Mouse (Mus musculus) myocyte (in vitro differentiated cells): Measurements from ENCODE around the gene Phf13.

ENCODE experiments used
- CEBPB ChIP-seq: IDR thresholded peaks from 2 replicates; pipeline ENCODE4 v1.6.1; 2011; ENCODE audit warnings: mild to moderate bottlenecking, moderate library complexity; ENCODE audit not compliant: poor library complexity, insufficient read depth, severe bottlenecking
- E2F4 ChIP-seq: IDR thresholded peaks from one replicate; pipeline ENCODE4 v1.6.1; 2011; ENCODE audit warnings: mild to moderate bottlenecking, control low read depth, moderate library complexity; ENCODE audit not compliant: insufficient read depth
- MAX ChIP-seq: IDR thresholded peaks from one replicate; pipeline ENCODE4 v1.6.1; 2011; ENCODE audit warnings: low read depth, mild to moderate bottlenecking, control low read depth
- MYOD1 ChIP-seq, 3 experiments: IDR thresholded peaks; one replicate each; pipeline ENCODE4 v1.6.1; 2011; ENCODE audit warnings: control low read depth in 2 of 3, low read depth in 2 of 3, mild to moderate bottlenecking in 2 of 3, moderate library complexity in 1 of 3; ENCODE audit not compliant: insufficient read length in 2 of 3, control insufficient read depth in 1 of 3
- MYOG ChIP-seq, 3 experiments: IDR thresholded peaks; one replicate each; pipeline ENCODE4 v1.6.1; 2011; ENCODE audit warnings: control low read depth in 2 of 3, low read depth in 2 of 3, mild to moderate bottlenecking in 2 of 3; ENCODE audit not compliant: insufficient read length in 2 of 3, control insufficient read depth in 1 of 3, insufficient read depth in 1 of 3
- POLR2A ChIP-seq: IDR thresholded peaks from one replicate; pipeline ENCODE4 v1.6.1; 2011; ENCODE audit warnings: low read depth, mild to moderate bottlenecking, control low read depth, moderate library complexity; ENCODE audit not compliant: insufficient read length
- POLR2AphosphoS2 ChIP-seq: IDR thresholded peaks from one replicate; pipeline ENCODE4 v1.6.1; 2011; ENCODE audit warnings: low read depth, control low read depth; ENCODE audit not compliant: insufficient read length
- SRF ChIP-seq: IDR thresholded peaks from one replicate; pipeline ENCODE4 v1.6.1; 2011; ENCODE audit warnings: low read depth; ENCODE audit not compliant: control insufficient read depth, insufficient read length
- TCF12 ChIP-seq: IDR thresholded peaks from one replicate; pipeline ENCODE4 v1.6.1; 2011; ENCODE audit warnings: mild to moderate bottlenecking, control low read depth; ENCODE audit not compliant: poor library complexity, insufficient read depth, severe bottlenecking
- TCF3 ChIP-seq: IDR thresholded peaks from one replicate; pipeline ENCODE4 v1.6.1; 2011; ENCODE audit warnings: low read depth, control low read depth; ENCODE audit not compliant: insufficient read length
- USF1 ChIP-seq: IDR thresholded peaks from one replicate; pipeline ENCODE4 v1.6.1; 2011; ENCODE audit warnings: low read depth, mild to moderate bottlenecking, control low read depth, moderate library complexity

DNA sequence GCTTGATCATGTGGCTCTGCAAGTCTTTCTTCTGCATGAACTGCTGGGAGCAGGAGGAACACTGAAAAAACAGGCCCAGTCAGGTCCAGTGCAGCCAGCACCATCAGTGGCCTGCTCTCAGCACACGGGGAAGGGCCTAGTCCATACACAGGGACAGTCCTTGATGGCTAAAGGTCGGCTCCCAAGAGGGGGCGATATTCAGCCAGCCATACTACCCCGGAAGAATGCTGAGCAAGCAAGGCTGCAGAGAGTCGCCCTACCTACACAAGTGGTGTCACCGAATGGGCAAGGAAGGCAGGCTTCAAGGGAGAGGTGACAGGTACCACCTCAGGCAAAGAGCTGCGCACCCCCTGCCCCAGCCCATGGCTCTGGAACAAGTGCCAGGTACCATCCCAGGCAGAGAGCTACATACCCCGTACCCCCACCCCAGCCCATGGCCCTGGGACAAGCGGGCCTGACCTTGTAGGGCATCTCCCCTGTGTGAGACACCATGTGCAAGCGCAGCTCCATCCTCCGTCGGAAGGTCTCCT lies 25.6 kb upstream of the Phf13 start:
- no peak for TF ChIP-seq MAX
- TF ChIP-seq TCF12 = no peak
- no peak for TF ChIP-seq POLR2A
- TF ChIP-seq MYOD1 (IDR thresholded peaks at IDR 0.05; ENCODE audit: control insufficient read depth in 1 of 3, insufficient read length in 2 of 3, low read depth in 2 of 3) = no peak
- no peak for TF ChIP-seq MYOG (IDR thresholded peaks at IDR 0.05; ENCODE audit: control insufficient read depth in 1 of 3, insufficient read depth in 1 of 3, insufficient read length in 2 of 3, low read depth in 2 of 3)
- TF ChIP-seq POLR2AphosphoS2 = no peak
- no peak for TF ChIP-seq USF1
- no peak for TF ChIP-seq TCF3
- no peak for TF ChIP-seq CEBPB
- no peak for TF ChIP-seq E2F4
- TF ChIP-seq SRF = no peak
